Mouse (Mus musculus): ENCODE measurements around the gene Gm6040. TPM values are rescaled to one million over a fixed set of nuclear protein-coding genes. Genes with fewer than 3 reads are reported as not detected.

Gm6040 gene
- not detected for polyA plus RNA-seq (2017; shearing (Covaris generic))

DNA sequence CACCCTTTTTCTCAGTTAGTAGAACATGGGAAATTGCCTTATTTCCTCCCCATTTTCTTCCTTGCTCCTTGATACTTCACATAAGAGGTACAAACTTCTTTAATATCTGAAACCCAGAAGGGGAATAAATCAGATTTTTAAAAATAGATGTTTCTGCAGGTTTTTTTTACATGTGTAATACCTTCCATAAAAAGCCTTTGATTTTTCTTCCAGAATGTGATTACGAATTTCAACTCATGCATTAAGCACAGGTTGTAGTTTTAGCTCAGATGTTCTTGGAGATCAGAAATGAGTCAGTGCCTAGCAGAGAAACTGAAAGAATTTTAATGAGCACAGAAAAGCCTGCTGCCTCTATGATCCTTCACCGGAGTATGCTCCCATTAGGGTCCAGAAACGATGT, at the start of gene Gm6040:
Gene Gm6040 (minus strand): TSS at position 101 of the 400 bp plus-strand sequence.

DNA sequence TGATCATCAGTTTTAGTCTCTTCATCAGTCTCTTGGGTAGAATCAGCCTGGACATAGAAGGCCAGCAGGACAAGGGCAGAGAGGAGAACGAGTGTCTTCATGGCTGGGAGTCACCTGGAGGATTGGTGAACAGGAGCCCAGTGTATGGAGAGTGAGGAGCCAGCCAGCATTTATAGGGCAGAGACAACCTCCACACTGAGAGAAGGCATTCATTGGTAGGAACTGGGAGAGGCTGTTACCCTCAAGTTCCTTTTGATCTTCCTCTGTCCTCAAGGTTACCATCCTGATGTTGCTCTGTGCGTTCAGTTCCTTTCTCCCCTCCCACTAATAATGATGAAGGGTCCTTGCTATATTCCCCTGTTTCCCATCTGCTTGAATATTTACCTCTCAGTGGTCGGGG, 22.7 kb upstream of the Gm6040 start, which contains the start of gene AY761185:
Gene AY761185 (minus strand): TSS at position 101 of the 400 bp plus-strand sequence.

DNA sequence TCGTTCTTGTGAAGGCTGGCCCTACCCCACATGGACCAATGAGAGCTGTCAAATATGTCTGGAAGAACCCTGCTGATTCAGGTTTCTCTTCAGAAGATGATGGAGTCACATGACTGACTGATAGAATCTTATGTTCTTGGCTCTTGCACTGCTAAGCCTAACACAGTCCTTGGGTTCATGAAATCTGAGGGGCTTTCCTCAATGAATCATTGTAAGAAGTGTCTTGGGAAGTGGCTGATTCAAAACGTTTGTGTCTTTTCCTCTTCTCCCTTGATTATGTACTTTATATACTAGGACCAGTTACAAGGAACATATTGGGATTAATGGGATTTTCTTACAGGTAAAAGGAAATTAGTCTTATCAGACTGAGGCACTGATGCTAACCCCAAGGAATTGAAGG, 19.3 kb downstream of the Gm6040 start, which contains the start of gene Gm15056:
Gene Gm15056 (minus strand): TSS at position 101 of the 400 bp plus-strand sequence.

DNA sequence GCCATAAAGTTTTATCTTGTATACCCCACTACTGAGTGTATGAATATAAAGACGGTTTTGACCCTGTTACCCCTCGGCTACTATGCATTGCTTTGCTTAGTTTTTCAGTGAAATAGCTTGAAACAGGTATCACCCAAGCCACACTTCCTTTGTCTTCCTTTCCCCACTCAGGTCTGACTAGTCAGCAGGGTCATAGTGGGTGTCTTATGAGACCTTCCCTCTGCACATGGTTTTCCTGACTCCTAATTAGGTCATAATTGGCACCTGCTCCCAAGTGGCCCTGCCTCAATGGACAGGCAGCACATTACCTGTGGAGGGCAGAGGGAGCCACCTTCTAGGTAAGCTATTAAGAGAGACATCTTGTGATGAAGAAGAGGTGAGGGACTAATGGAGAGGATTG, 29.5 kb downstream of the Gm6040 start, which contains the start of gene Defb33:
Gene Defb33 (plus strand): TSS at position 301 of the 400 bp plus-strand sequence.

Other genes starting within 250 kb of the Gm6040 start
- not detected for gene Defb33, start 29.4 kb downstream of the Gm6040 start, polyA plus RNA-seq (2017; shearing (Covaris generic))
- gene Gm15056, start 19.4 kb downstream of the Gm6040 start, polyA plus RNA-seq (2017; shearing (Covaris generic)) = not detected
- not detected for gene AY761185, start 22.6 kb upstream of the Gm6040 start, polyA plus RNA-seq (2017; shearing (Covaris generic))
- not detected for gene Defa21, start 103.5 kb upstream of the Gm6040 start, polyA plus RNA-seq (2017; shearing (Covaris generic))
- gene Defa23, start 133.0 kb upstream of the Gm6040 start, polyA plus RNA-seq (2017; shearing (Covaris generic)) = not detected
- not detected for gene Defa35, start 143.0 kb upstream of the Gm6040 start, polyA plus RNA-seq (2017; shearing (Covaris generic))
- not detected for gene Defa25, start 162.4 kb upstream of the Gm6040 start, polyA plus RNA-seq (2017; shearing (Covaris generic))
- gene Gm14851, start 174.0 kb upstream of the Gm6040 start, polyA plus RNA-seq (2017; shearing (Covaris generic)) = not detected
- not detected for gene Defa30, start 212.6 kb upstream of the Gm6040 start, polyA plus RNA-seq (2017; shearing (Covaris generic))
- not detected for gene Defa22, start 240.2 kb upstream of the Gm6040 start, polyA plus RNA-seq (2017; shearing (Covaris generic))

Measured in activated CD4-positive, CD25-positive, alpha-beta regulatory T cell, adult 9 weeks (primary cell).